Mouse (Mus musculus): ENCODE data around the gene Mef2c. TPM values are rescaled to one million over a fixed set of nuclear protein-coding genes. Genes with fewer than 3 reads are reported as not detected.

The Mef2c gene
- polyA plus RNA-seq, 1 experiment: 19.4 TPM

- DNase-seq (ENCODE audit: low read depth): no peak
- TF ChIP-seq CTCF (IDR thresholded peaks at IDR 0.05; ENCODE audit: borderline replicate concordance, extremely low read depth, insufficient read depth, insufficient read length) (no peak), POLR2A (IDR thresholded peaks at IDR 0.05; ENCODE audit: borderline replicate concordance, extremely low read depth, insufficient read depth, insufficient read length, poor library complexity, severe bottlenecking) (no peak)
Observed at GRCm38 (mm10) chr13:83615875-83616274, 112.0 kb downstream of the Mef2c start.

GRCm38 (mm10) chr13:83624651-83625050 is 120.8 kb downstream of the Mef2c start:
- TF ChIP-seq CTCF (IDR thresholded peaks at IDR 0.05; ENCODE audit: borderline replicate concordance, extremely low read depth, insufficient read depth, insufficient read length): no peak
- TF ChIP-seq POLR2A (IDR thresholded peaks at IDR 0.05; ENCODE audit: borderline replicate concordance, extremely low read depth, insufficient read depth, insufficient read length, poor library complexity, severe bottlenecking): no peak
- no peak for DNase-seq (ENCODE audit: low read depth)

GRCm38 (mm10) chr13:83627429-83627828 is 123.6 kb downstream of the Mef2c start:
- no peak for TF ChIP-seq CTCF (IDR thresholded peaks at IDR 0.05; ENCODE audit: borderline replicate concordance, extremely low read depth, insufficient read depth, insufficient read length)
- no peak for TF ChIP-seq POLR2A (IDR thresholded peaks at IDR 0.05; ENCODE audit: borderline replicate concordance, extremely low read depth, insufficient read depth, insufficient read length, poor library complexity, severe bottlenecking)
- no peak for DNase-seq (ENCODE audit: low read depth)

- TF ChIP-seq POLR2A (IDR thresholded peaks at IDR 0.05; ENCODE audit: borderline replicate concordance, extremely low read depth, insufficient read depth, insufficient read length, poor library complexity, severe bottlenecking) (no peak), CTCF (IDR thresholded peaks at IDR 0.05; ENCODE audit: borderline replicate concordance, extremely low read depth, insufficient read depth, insufficient read length) (no peak)
- no peak for DNase-seq (ENCODE audit: low read depth)
Observed at GRCm38 (mm10) chr13:83628139-83628538, 124.3 kb downstream of the Mef2c start.

- TF ChIP-seq CTCF (IDR thresholded peaks at IDR 0.05; ENCODE audit: borderline replicate concordance, extremely low read depth, insufficient read depth, insufficient read length) (no peak), POLR2A (IDR thresholded peaks at IDR 0.05; ENCODE audit: borderline replicate concordance, extremely low read depth, insufficient read depth, insufficient read length, poor library complexity, severe bottlenecking) (no peak)
- DNase-seq (ENCODE audit: low read depth): no peak
Observed at GRCm38 (mm10) chr13:83633155-83633554, 129.3 kb downstream of the Mef2c start.

- TF ChIP-seq CTCF (IDR thresholded peaks at IDR 0.05; ENCODE audit: borderline replicate concordance, extremely low read depth, insufficient read depth, insufficient read length) (no peak), POLR2A (IDR thresholded peaks at IDR 0.05; ENCODE audit: borderline replicate concordance, extremely low read depth, insufficient read depth, insufficient read length, poor library complexity, severe bottlenecking) (no peak)
- DNase-seq (ENCODE audit: low read depth): no peak
Observed at GRCm38 (mm10) chr13:83635218-83635617, 131.4 kb downstream of the Mef2c start.

GRCm38 (mm10) chr13:83637666-83638065 is 133.8 kb downstream of the Mef2c start:
- TF ChIP-seq CTCF (IDR thresholded peaks at IDR 0.05; ENCODE audit: borderline replicate concordance, extremely low read depth, insufficient read depth, insufficient read length) (no peak), POLR2A (IDR thresholded peaks at IDR 0.05; ENCODE audit: borderline replicate concordance, extremely low read depth, insufficient read depth, insufficient read length, poor library complexity, severe bottlenecking) (no peak)
- no peak for DNase-seq (ENCODE audit: low read depth)

- no peak for DNase-seq (ENCODE audit: low read depth)
Observed at GRCm38 (mm10) chr13:83638735-83639134, 134.9 kb downstream of the Mef2c start.

GRCm38 (mm10) chr13:83649051-83649450 is 145.2 kb downstream of the Mef2c start:
- TF ChIP-seq CTCF (IDR thresholded peaks at IDR 0.05; ENCODE audit: borderline replicate concordance, extremely low read depth, insufficient read depth, insufficient read length) (no peak), POLR2A (IDR thresholded peaks at IDR 0.05; ENCODE audit: borderline replicate concordance, extremely low read depth, insufficient read depth, insufficient read length, poor library complexity, severe bottlenecking) (no peak)
- DNase-seq (ENCODE audit: low read depth): no peak

More at GRCm38 (mm10) chr13:83638735-83639134, 134.9 kb downstream of the Mef2c start:
- TF ChIP-seq CTCF (IDR thresholded peaks at IDR 0.05; ENCODE audit: borderline replicate concordance, extremely low read depth, insufficient read depth, insufficient read length) (no peak), POLR2A (IDR thresholded peaks at IDR 0.05; ENCODE audit: borderline replicate concordance, extremely low read depth, insufficient read depth, insufficient read length, poor library complexity, severe bottlenecking) (no peak)

- no peak for TF ChIP-seq CTCF (IDR thresholded peaks at IDR 0.05; ENCODE audit: borderline replicate concordance, extremely low read depth, insufficient read depth, insufficient read length)
- no peak for TF ChIP-seq POLR2A (IDR thresholded peaks at IDR 0.05; ENCODE audit: borderline replicate concordance, extremely low read depth, insufficient read depth, insufficient read length, poor library complexity, severe bottlenecking)
- DNase-seq (ENCODE audit: low read depth): no peak
Observed at GRCm38 (mm10) chr13:83649795-83650476, 146.1 kb downstream of the Mef2c start.

GRCm38 (mm10) chr13:83650807-83651206 is 147.0 kb downstream of the Mef2c start:
- TF ChIP-seq CTCF (IDR thresholded peaks at IDR 0.05; ENCODE audit: borderline replicate concordance, extremely low read depth, insufficient read depth, insufficient read length): no peak
- TF ChIP-seq POLR2A (IDR thresholded peaks at IDR 0.05; ENCODE audit: borderline replicate concordance, extremely low read depth, insufficient read depth, insufficient read length, poor library complexity, severe bottlenecking): no peak
- no peak for DNase-seq (ENCODE audit: low read depth)

- DNase-seq (ENCODE audit: low read depth): no peak
- TF ChIP-seq CTCF (IDR thresholded peaks at IDR 0.05; ENCODE audit: borderline replicate concordance, extremely low read depth, insufficient read depth, insufficient read length): no peak
- no peak for TF ChIP-seq POLR2A (IDR thresholded peaks at IDR 0.05; ENCODE audit: borderline replicate concordance, extremely low read depth, insufficient read depth, insufficient read length, poor library complexity, severe bottlenecking)
Observed at GRCm38 (mm10) chr13:83651941-83652548, 148.2 kb downstream of the Mef2c start.
